Mouse (Mus musculus): ENCODE measurements around the gene Epm2a.
"Not testable (repeated sequence)": the region's sequence is repeated elsewhere in the genome, so short reads cannot be mapped to it uniquely, and the experiment has no call there.

Epm2a gene

GRCm38 (mm10) chr10:11343205-11344141 is at the start of gene Epm2a:
Gene Epm2a (plus strand): TSS chr10:11343404.
- DNase-seq (ENCODE audit: low spot score in 2 of 2) = peak; percentile 49 to 59

DNA sequence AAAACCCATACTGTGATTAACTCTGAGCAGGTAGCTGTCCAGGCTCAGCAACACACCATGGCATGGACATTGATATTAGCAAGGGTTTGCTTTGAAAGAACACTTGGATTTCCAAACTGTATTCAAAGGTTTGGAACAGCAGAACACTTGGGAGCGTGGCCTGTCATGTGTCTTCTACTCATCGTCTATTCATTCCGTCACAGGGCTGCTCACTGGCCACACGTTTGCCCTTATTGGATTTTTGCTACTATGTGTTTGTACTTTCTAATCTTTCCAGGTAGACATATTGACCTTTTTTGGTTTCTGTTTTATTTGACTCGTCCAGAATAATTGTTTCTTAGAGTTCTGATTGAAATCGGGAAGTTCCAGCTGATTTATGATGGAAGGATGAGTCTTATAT is 44.8 kb upstream of the Epm2a start:
- no peak for DNase-seq (ENCODE audit: low spot score in 2 of 2)

DNA sequence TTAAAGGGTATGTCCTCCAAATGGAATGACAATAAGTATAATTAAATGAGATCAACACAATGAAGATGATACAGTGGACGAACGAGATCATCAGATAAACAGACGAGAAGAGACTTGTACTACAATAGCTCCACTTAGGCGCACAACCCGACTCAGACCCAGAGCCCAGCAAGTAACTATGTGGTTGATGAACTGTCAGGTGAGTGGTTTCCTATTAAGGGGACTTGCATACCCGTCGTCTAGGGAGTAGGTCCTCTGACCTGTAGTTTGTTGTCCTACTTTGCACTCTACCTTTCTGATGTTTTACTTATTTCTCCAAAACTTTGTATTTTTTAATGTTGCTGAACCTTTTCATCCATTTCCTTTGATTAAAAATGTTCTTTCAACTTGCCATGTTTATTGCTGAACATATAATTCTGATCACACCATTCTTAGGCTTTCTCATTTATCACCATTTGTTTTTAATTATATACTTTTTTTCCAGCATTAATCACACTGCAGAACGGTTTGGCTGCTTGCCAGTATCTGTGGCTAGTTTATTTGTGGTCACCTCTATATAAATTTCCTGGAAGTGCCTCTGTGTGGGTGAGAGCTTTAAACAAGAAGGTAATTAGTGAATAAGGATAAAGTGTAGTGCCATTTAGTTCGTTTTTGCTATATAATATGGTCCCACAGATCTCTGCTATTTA is 37.7 kb upstream of the Epm2a start:
- DNase-seq (ENCODE audit: low spot score in 2 of 2) = no peak

- DNase-seq (ENCODE audit: low spot score in 2 of 2) = no peak
Observed at GRCm38 (mm10) chr10:11306054-11306367, 37.2 kb upstream of the Epm2a start.

DNA sequence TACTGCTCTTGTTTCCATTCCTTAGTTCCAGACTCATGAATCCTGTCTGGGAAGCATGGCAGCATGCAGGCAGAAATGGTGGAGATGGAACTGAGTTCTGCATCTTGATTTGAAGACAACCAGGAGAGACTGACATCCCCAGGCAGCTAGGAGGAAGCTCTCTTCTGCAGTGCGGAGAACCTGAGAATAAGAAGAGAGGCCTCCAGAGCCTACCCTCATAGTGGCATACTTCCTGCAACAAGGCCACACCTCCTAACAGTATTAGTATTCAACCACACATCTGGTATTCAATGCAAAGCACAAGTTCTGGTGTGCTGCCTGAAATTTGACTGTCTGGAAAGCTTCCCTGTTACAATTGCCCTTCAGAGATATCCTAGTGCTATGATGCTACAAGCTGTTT is 33.3 kb upstream of the Epm2a start:
- no peak for DNase-seq (ENCODE audit: low spot score in 2 of 2)

- DNase-seq (ENCODE audit: low spot score in 2 of 2) = no peak
Observed at GRCm38 (mm10) chr10:11310481-11310880, 32.7 kb upstream of the Epm2a start.

GRCm38 (mm10) chr10:11317856-11318454 is 25.2 kb upstream of the Epm2a start:
- DNase-seq (ENCODE audit: low spot score in 2 of 2) = not testable (repeated sequence)

GRCm38 (mm10) chr10:11319446-11319970 is 23.7 kb upstream of the Epm2a start:
- DNase-seq (ENCODE audit: low spot score in 2 of 2) = no peak

- DNase-seq (ENCODE audit: low spot score in 2 of 2) = no peak
Observed at GRCm38 (mm10) chr10:11322316-11322715, 20.9 kb upstream of the Epm2a start.

DNA sequence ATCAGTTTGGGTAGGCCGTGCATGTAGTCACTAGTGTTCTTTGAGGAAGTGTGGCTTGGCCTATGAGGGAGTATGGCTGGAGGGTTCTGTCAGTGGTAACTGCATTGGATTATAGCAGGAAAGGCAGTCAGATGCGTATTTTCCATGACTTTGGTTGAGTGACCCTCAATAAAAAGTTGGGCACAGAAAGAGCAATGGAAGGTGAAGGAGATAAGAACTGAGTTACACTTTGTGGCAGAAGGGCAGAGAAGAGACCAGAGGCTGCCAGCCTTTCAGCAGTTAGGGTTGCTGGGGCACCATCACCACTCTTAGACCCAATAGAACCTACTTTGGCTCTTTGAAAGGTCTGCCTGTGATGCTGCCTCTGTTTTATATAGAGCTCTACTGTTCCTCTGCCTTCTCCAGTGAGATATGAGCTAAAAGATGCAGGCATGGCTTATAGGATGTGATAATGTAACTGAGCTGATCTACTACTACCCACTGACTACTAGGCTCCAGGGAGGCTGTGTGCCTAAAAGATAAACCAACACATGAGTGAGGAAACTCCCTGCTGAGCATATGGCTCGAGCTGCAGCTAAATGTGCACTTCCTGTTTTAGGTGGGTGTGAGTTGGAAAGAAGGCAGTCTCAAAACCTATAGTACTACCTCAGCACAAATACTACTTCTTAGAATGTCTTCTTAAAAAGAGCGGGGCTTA is 19.9 kb upstream of the Epm2a start:
- no peak for DNase-seq (ENCODE audit: low spot score in 2 of 2)

GRCm38 (mm10) chr10:11326526-11326925 is 16.7 kb upstream of the Epm2a start:
- no peak for DNase-seq (ENCODE audit: low spot score in 2 of 2)

- no peak for DNase-seq (ENCODE audit: low spot score in 2 of 2)
Observed at GRCm38 (mm10) chr10:11344536-11345468, 1.6 kb downstream of the Epm2a start.

GRCm38 (mm10) chr10:11350243-11350974 is 7.2 kb downstream of the Epm2a start:
- DNase-seq (ENCODE audit: low spot score in 2 of 2) = not testable (repeated sequence)

GRCm38 (mm10) chr10:11354609-11355008 is 11.4 kb downstream of the Epm2a start:
- no peak for DNase-seq (ENCODE audit: low spot score in 2 of 2)

DNA sequence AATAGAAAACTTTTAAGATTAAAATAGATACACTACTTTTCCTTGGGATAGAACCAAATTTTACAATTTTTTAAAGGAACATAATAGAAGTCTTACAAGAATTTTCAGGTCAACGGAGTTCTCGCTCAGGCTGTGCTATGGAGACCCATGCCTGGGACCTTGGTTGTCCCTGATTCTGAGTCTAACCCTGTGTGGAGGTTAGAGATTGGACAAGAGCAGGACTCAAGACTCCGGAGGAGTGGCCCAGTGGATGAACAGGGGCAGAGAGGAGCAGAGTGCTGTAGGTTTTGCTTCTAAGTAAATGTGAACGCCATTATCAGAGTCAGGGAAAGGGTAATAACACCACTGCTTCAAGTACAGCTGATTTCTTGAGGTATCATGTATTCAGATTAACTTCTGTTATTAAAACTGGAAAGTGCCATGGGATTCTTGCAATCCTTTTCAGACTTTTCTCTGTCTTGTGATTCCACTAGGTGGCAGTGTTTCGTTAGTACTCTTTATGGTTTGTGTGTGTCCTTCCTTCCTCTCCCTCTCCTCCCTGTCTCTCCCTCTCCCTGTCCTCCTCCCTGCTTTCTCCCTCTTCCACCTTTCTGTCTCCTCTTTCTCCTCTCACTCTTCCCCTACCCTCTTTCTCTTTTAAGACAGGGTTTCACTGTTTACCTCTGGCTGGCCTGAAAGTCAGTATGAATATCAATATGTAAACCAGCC is 18.9 kb downstream of the Epm2a start:
- peak in 1 of 2 experiments; percentile 31 for DNase-seq (ENCODE audit: low spot score in 2 of 2)

- DNase-seq (ENCODE audit: low spot score in 2 of 2) = no peak
Observed at GRCm38 (mm10) chr10:11362896-11363487, 19.8 kb downstream of the Epm2a start.

DNA sequence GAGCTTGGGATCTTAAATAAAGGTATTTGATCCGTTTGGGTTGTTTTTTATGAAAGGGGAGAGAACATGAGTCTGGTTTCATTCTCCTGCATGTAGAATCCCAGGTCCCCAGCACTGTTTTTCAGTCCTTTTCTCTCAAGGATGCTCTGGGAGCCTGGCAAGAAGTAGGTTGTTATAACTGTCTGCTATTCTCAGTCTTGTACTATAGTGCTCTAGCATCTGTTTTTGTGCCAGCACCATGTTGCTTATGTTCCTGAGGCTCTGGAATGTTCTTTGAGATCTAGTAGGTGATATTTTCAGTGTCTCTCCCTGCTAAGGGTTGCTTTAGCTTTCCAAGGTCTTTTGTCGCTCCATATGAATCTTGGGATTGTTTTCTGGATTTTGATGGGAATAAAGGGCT is 38.1 kb downstream of the Epm2a start:
- DNase-seq (ENCODE audit: low spot score in 2 of 2) = no peak

DNA sequence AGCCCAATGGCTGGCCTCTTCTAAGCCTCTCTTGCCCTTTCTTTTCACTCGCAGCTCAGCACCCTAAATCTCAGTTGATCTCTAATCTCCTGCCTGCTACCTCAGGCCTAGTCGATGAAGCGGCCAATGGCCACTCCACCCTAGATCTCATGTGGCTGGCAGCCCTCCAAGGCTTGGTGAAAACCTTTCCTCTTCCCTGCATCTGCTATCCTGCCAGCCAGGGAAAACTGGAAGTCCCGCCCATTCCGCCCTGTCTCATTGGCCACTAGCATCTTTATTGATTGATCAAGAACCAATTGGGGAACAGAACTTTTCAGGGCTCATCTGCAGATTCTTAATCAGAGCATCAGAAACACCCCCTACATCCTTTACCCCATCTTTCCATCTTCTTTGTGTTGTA is 67.7 kb downstream of the Epm2a start:
- no peak for DNase-seq (ENCODE audit: low spot score in 2 of 2)

DNA sequence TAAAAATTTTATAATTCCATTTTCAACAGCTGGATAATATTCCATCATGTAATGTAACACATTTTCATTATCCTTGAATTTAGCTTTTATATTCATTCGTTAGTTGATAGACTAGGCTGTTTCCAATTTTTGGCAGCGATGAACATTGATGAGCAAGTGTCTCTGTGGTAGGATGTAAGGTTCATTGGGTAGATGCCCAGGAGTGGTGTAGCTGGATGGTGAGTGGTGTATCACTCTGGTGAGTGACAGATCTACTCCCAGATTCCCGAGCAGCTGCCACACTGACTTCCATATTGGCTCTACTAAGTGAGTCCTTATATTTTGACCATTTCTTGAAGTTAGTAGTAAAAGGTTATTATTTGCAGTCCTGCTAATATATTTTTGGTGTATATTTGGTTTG is 76.9 kb downstream of the Epm2a start:
- DNase-seq (ENCODE audit: low spot score in 2 of 2) = no peak

Data from thymus, postnatal 10 days (tissue).